Mouse (Mus musculus): ENCODE results near the gene Syne4.

The Syne4 gene

GRCm38 (mm10) chr7:30328379-30328778 lies 13.8 kb downstream of the Syne4 start:
- no peak for DNase-seq (ENCODE audit: low spot score)

GRCm38 (mm10) chr7:30331887-30332286 lies 17.3 kb downstream of the Syne4 start:
- DNase-seq (ENCODE audit: low spot score), result peak; percentile 57

GRCm38 (mm10) chr7:30332622-30333259 lies 18.1 kb downstream of the Syne4 start:
- DNase-seq (ENCODE audit: low spot score), result no peak

DNA sequence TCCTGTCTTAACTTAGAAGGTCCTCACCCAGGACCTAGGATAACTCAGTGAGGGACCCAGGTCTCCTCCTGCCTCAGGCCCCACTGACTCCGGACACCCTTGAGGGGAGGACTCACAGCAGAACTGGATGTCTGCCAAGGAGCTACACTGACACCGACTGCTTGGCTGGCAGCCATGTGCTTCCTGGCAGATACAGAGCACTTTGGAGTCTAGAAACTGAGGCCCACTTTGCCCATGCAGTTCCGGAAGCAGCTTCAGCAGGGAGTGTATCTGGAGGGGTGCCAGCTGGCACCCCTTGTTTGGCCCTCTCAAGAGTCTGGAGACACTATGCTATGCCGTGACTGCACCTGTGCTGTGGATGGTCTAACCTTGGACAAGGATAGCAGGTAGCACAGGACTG lies 18.8 kb downstream of the Syne4 start:
- DNase-seq (ENCODE audit: low spot score), result peak; percentile 68

GRCm38 (mm10) chr7:30334563-30334962 lies 20.0 kb downstream of the Syne4 start:
- no peak for DNase-seq (ENCODE audit: low spot score)

GRCm38 (mm10) chr7:30335688-30336087 lies 21.1 kb downstream of the Syne4 start:
- no peak for DNase-seq (ENCODE audit: low spot score)

GRCm38 (mm10) chr7:30336384-30336783 lies 21.8 kb downstream of the Syne4 start:
- DNase-seq (ENCODE audit: low spot score), result peak; percentile 78

DNA sequence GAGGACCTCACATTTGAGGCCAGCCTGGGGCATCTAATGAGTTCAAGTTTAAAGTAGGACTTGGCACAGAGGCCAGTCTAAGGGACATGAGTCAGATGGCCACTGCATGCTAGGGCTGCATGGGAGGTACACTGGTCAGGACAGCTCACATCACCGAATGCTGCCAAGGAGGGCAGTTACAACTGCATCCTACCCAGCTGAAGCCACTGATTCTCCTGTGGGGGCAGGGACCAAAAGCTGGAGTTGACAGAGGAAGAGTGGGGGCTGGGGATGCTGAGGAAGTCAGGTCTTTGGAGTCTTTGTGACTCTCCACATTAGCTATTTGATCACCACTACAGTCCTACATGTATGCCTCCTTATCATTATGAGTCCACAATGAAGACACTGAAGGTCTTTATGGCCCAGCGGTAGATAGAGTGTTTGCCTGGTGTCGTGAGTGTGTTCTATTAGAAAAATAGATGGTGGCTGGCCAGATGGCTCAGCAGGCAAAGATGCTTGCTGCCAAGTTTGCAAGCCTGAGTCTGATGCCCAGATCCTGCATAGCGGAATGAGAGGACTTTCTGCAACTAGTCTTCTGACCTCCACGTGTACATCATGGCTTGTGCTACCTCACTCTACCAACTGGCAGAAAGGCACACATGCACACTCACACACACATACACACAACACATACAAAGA lies 25.0 kb downstream of the Syne4 start:
- DNase-seq (ENCODE audit: low spot score), result no peak

- DNase-seq (ENCODE audit: low spot score), result peak; percentile 73
Measured at GRCm38 (mm10) chr7:30346635-30347379, 32.2 kb downstream of the Syne4 start.

DNA sequence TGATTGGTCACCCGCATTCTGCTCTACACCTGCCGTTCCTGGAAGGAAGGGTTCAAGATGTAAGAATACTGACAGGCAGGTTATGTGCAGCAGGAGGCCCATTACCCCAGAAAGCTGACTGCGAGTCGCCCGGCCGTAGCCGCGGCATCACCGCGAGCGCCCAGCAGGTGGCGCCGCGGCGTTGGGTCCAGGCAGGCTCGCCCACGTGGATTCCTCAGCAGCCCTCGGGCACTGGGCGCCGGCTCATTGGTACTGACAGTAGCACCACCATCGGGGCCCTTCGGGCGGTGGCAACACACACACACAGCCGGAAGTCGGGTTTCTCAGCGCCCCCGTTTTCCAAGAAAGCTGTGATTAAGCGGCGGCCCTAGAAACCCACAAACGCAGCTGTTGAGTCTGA lies 33.2 kb downstream of the Syne4 start:
- peak; percentile 68 for DNase-seq (ENCODE audit: low spot score)

DNA sequence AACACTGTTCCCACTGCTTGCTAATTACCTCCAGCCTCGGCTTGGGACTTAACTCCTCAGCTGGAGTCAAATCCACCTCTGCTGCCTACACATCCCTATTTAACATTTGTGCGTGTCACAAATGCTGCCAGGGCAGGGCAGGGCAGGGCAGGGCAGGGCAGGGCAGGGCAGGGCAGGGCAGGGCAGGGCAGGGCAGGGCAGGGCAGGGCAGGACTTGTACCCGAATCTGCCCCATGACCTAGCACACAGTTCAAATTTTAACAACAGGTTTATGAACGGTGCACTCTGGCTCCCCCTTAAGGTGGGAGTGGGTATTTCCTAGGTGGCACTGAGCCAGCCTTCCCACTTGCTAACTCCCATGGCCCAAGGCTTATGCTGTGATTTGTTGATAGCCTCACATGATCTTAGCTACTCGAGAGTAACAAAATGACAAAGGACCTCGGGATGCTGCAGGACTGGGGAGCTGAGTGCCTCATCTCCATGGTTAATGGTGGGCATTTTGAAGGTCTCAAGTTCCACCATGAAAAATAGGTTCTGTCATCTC lies 38.7 kb downstream of the Syne4 start:
- DNase-seq (ENCODE audit: low spot score), result peak; percentile 47

GRCm38 (mm10) chr7:30354059-30354458 lies 39.5 kb downstream of the Syne4 start:
- no peak for DNase-seq (ENCODE audit: low spot score)

GRCm38 (mm10) chr7:30358378-30359186 lies 44.0 kb downstream of the Syne4 start:
- DNase-seq (ENCODE audit: low spot score), result no peak

DNA sequence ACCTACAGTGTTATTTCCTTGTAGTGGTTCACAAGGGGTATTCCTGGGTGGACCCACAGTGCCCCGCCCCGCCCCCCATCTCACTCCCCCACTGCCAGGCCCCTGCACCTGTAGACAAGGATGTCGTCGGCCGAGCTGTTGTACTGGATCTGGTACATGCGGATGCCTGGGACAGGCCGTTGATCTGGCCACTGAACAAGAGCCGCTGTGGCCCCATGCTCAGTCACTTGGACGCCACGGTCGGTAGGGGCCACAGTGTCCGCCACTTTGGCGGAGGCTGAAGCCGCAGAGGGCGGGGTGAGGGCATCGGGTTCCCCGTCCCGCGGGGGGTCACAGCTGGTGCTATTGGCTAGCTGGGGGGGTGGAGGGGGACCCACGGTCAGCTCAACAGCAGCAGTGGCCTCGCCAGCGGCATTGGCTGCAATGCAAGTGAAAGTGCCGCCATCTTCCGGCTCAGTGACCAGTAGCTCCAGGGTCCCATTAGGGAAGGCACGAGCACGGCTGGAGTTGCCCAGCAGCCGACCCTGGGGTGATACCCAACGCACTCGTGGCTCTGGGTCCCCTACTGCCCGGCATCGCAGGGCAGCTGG lies 44.8 kb downstream of the Syne4 start:
- DNase-seq (ENCODE audit: low spot score), result no peak

GRCm38 (mm10) chr7:30360028-30360427 lies 45.4 kb downstream of the Syne4 start:
- DNase-seq (ENCODE audit: low spot score), result no peak

GRCm38 (mm10) chr7:30362652-30363343 lies 48.2 kb downstream of the Syne4 start, which contains the start of gene Lrfn3:
Gene Lrfn3 (minus strand): TSS chr7:30362772.
- DNase-seq (ENCODE audit: low spot score), result peak; percentile 53

GRCm38 (mm10) chr7:30363344-30363738 lies 48.7 kb downstream of the Syne4 start:
- no peak for DNase-seq (ENCODE audit: low spot score)

DNA sequence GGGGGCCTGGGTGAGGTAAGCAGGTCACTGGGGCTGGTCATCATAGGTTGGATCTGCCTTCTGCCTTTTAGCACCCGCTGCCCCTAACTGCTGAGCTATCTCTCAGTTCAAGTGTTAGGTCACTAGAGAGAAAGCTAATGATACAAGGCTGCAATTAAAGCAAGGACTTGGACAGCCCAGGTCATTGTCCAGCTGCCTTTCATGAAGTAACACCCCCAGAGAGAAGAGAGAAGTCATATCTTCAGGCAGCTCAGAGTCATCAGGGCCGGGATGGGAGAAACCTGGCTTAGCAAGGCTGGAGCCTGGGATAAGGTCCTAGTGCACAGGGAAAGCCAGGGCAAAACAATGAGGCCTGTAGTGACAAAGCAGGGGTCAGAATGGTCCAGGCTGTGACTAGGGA lies 52.9 kb downstream of the Syne4 start:
- DNase-seq (ENCODE audit: low spot score), result no peak
